Mouse (Mus musculus): ENCODE data around the gene Boll.

DNA sequence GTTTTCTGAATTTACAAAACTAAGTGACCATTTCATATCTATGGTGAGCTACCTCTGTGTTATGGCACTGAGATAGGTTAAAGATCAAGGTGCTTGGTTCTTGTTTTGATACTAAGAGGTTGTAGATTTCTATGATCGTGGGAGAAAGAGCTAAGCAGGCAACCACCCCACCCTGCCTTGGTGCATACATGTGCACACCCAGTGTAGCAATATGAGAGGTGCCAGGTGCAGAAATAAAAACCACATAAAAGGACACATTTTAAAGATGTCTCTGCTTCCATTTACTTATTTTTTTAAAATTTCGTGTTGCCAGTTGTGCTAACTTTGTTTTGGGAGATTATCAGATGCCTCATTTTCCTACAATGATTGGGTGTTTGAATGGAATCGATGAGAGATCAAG is 9.4 kb upstream of the Boll start:
- TF ChIP-seq GATA1 (IDR thresholded peaks at IDR 0.05; ENCODE audit: borderline replicate concordance, low read length) = no peak
- TF ChIP-seq FLI1 (IDR thresholded peaks at IDR 0.05; ENCODE audit: low read length) = no peak
